Mouse (Mus musculus) megakaryocyte-erythroid progenitor cell, adult 5-6 weeks (primary cell): ENCODE data around the gene Nr4a1. TPM values are rescaled to one million over a fixed set of nuclear protein-coding genes. Genes with fewer than 3 reads are reported as not detected.
A peak's percentile ranks its signal among the peaks of the same experiment; 100 is the strongest.

Experiments
- ATAC-seq: replicated peaks from 2 replicates; pipeline ENCODE4 v1.8.0; 2016; ENCODE audit warnings: mild to moderate bottlenecking, inconsistent platforms; ENCODE audit not compliant: severe bottlenecking, poor library complexity, low FRiP score, low TSS enrichment
- total RNA-seq, 2 experiments: library from RNA; stranded (forward) in 1 of 2; stranded (reverse) in 1 of 2; fragments of 200-1000, 215-1000 nt in 1 of 2; fragments of >200 nt in 1 of 2; fragmentation: Nextera tagmentation in 1 of 2; gene quantifications; 2 replicates each; pipeline ENCODE4 v1.2.3; 2014 to 2017

Nr4a1 gene
- total RNA-seq, 2 experiments from 2014 or later, result 0.66 to 15.1 TPM

DNA sequence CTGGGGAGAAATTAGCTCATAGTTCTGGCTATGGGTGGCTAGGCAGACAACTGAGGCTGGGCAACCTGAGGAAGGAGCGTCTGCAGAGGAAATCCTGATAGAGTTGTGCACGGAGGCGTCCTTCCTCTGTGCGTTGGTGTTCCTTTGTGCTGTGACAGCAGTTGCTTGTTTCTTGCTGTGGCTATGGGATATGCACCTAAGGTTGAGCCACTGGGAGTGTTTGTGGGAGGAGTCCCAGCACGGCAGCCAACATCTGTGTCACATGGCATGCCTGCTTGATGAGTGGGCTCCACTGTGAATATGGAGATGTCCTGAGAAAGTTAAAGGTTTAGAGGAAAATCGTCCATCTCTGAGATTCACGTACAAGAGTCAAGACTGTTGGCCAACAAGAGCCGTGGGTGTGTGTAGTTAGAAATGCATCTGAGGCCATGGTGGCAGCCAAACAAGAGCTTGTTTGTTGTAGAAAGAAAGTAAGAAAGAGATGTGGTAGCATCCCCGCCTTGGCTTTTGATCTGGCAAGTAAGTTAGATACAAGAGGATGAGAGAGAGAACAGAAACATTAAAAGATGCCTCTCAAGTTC, 3.8 kb upstream of the Nr4a1 start:
- no peak for ATAC-seq

DNA sequence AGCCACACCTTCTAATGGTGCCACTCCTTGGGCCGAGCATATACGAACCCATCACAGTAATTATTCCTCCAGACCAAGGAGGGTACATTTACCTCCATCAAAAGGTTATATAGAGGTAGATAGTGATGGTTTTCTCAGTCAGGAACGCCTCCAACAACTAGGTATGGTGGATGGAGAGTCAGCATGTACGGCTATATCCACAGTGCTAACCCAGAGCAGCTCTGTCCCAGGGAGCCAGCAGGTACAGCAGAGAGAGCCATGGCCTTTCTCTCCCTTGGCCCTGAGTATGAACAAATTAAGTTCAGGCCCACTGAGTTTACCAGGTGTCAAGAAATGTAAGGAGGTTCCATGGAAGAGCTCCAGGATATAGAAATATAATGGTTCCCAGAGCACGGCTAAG, 2.1 kb upstream of the Nr4a1 start:
- no peak for ATAC-seq

GRCm38 (mm10) chr15:101252614-101253013, 1.5 kb upstream of the Nr4a1 start:
- ATAC-seq, result no peak

GRCm38 (mm10) chr15:101253563-101253885, 545 bp upstream of the Nr4a1 start:
- no peak for ATAC-seq

DNA sequence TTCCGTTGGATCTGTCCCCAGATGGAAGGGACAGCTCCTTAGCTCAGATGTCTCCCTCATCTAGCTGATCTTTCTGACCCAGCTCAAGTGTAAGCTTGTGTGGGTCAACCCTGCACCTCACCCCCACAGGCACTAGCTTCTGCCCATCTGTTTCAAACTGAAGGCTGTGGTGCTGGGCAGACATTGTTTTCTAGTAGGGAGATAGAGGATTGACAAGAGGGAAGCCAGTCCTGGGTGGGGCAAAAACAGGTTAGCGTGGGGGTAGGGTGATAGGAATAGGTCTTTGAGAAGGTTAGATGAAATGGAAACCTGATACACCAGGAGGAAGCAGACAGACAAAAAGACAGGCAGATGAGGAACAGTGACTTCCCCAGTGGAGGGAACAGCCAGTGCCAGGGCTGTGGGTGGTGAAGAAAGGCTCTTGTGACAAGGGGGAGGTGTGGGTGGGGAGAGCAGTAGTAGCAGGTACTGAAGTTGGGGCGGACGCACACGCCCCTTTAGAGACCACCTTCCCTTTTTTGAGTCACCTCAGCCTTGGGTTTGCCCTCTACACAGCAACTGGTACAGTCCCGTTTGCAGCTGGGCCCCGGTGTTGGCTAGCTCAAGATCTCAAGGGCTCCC, 1.9 kb downstream of the Nr4a1 start:
- ATAC-seq, result no peak

DNA sequence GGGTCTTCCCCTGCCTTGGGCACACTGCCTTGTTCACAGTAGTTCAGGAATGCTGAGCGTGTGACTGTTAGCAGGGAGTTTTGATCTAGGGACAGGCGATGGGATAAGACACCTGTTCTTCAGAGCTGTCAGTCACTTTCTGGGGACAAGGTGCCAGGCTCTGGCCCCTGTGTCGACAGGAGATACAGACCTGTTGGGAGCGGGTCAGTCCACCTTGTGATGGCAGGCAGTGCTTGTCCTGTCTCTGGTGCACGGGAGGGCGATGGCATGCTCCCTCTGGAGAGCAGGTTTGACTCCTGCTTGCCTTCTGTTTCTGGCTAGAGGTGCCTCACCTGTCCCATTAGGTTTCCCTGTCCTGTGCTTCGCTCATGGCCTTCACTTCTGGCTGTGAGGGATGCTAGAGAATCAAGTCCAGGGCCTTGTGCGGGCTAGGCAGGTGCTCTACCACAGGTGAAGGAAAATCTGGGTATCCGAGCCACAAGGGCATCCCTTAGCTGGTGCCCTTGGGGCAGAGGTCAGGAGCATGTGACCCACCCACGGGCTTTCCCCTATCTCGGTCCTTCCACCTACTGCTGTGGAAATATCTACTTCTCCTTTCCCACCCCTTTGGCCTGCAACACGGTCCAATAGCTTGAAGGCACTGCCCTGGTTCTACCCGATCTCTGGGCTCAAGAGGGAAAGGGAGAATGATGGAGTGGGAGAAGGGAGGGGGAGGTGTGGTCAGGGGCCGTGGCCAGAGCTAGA, 2.6 kb downstream of the Nr4a1 start:
- no peak for ATAC-seq

GRCm38 (mm10) chr15:101258420-101258819, 4.4 kb downstream of the Nr4a1 start:
- no peak for ATAC-seq

DNA sequence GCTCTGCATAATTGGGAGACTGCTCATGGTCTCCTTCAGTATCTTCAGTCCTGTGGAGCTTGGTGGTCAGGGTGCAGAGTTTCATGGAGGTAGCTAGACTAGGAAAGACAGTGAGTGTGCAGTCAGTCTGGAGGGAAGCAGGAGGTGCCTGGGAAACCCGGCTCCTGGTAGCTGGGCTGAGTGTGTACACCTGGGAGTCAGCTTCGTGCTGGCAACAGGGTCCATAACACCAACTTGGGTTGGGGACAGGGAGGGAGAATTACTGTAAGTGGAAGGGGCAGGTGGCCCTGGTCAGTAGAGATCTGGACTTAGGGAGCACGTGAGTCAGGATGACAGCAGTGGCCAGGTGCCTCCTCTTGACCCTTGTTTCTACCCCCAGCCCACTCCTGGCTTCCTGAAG, 5.9 kb downstream of the Nr4a1 start:
- ATAC-seq, result no peak

DNA sequence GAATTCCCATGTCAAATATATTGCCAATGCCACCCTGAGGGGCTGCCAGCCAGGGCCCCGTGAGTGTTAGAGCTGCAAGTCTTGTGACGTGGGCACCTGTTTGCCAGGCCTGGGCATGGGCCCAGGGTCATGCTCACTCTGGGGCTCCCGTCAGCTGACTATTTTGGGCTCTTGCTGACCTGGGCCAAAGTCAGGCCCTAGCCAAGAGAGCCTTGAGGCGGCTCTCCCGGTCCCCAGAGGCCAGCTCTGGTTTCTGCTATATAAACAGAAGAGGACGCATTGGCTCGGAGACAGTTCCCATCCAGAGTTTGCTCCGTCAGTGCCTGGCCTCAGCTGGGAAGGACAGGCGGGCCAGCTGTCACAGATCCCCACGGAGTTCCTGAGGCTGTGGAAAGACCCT, 6.3 kb downstream of the Nr4a1 start:
- ATAC-seq, result no peak

DNA sequence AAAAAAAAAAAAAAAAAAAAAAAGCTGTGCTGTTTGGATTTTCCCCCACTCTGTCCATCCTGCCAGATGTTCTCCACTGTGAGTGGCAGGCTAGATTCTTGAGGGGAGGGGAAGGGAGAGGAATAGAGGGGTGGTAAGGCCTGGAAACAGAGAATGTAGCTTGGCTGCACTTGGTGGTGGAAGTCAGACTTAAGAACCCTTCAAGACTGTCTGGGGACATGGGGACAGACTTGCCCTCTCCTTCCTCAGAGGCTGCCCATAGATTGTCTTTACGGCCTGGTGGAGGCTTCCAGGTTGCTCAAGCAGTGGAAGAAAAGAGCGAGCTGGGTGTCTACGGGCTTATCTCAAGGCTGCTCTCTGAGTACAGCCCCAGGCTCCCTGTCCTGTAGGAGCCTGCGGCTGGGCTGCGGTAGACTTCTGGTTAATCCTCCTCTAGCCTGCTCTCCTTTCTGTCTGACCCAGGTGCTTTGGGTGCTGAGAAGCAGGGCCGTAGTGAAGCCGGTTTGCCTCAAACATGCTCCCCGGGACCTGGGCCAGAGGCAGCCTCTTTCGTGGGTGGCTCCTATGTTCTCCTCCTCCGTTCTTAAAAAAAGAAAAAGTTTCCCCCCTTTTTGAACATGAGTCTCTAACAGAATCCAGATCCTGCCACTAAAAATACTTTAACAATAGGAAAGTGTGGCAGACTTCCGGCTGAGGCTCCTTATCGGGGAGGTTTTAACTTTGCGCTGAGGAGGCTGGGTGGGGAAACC, 7.0 kb downstream of the Nr4a1 start:
- ATAC-seq, result peak; percentile 47

- ATAC-seq, result no peak
Observed at GRCm38 (mm10) chr15:101262502-101262901, 8.4 kb downstream of the Nr4a1 start.

- ATAC-seq, result peak; percentile 29; the same call in 1 of the 2 replicates
Observed at GRCm38 (mm10) chr15:101266132-101266963, 12.3 kb downstream of the Nr4a1 start.

- no peak for ATAC-seq
Observed at GRCm38 (mm10) chr15:101267053-101268032, 13.3 kb downstream of the Nr4a1 start.

- no peak for ATAC-seq
Observed at GRCm38 (mm10) chr15:101270101-101270820, 16.2 kb downstream of the Nr4a1 start.

DNA sequence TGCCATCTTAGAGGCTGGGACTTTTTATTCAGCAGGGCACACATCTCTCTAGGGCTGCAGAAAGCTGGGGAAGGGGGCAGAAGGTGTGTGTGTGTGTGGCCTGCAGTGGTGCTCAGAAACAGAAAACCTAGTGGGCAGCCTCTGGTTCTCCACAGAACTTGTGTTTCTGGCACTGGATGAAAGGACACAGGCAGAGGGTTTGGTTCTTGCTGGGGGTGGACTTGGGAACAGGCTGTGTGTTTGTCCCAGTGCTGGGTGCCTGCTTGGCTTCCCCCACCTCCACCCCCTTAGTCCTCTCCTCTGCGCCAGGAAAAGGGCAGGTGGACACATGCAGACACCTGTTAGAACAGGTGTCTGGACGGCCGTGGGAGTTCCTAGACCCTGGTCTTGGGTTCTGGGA, 17.0 kb downstream of the Nr4a1 start:
- no peak for ATAC-seq

DNA sequence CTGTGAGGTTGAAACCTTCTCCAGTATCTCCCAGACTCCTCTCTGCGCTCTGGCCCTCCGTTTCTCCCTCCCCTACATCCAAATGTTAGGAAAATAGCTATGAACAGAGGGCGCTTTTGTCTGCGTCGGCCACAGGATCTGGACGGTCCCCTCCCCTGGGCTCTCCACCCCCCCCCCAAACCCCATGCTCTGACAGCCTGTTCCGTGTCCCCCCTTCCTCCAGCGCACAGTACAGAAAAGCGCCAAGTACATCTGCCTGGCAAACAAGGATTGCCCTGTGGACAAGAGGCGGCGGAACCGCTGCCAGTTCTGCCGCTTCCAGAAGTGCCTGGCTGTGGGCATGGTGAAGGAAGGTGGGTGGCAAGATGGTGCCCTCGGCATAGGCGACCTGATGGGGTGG, 17.4 kb downstream of the Nr4a1 start:
- no peak for ATAC-seq

DNA sequence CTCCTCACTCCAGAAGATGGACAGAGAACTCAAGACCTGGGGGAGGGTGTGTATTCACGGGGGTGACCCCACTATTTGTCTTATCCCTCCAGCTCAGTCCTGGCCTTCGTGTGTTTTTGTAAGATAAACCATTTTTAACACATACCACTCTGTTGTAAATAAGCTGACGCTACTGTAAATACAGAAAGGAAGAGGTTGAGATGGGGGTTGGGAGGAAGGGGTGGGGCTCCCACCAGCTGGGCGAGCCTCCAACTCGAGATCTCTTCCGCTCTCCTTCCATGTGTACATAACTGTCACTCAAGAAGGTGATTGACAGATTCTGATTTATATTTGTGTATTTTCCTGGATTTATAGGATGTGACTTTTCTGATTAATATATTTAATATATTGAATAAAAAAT, 20.3 kb downstream of the Nr4a1 start:
- no peak for ATAC-seq

DNA sequence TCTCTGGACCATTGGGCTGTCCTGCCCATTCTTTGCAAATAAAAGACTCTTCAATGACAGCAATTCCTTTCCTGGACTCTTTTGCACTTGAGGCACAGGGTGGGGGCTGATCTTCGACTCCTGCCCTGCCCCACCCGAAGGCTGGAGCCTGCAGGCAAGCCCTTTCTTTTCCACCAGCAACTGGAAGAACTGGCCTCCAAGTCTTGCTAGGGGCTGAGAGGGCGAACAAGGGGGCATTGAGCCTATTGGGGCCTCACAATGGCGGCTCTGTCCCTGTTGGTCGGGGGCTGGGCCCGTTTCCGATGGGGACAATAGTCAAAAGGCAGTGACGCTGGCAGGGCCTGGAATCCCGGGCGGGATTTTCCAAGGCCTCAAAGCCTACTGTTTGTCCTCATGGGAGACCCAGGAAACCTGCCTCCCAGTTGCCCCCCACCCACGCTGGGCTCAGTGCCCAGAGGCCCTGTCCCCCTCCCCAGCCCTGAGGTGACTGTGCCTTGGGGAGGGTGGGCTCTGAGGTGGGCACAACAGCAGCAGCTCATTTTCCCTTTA, 23.4 kb downstream of the Nr4a1 start:
- ATAC-seq, result no peak
